Mouse (Mus musculus) CH12.LX (cell line): ENCODE measurements around the gene Foxp1.

Experiments used
- CHD2 ChIP-seq: IDR thresholded peaks from 2 replicates; pipeline ENCODE4 v1.6.1; 2011; ENCODE audit warnings: low read length, improper control_type of control experiment
- CTCF ChIP-seq, 2 experiments: IDR thresholded peaks in 1 of 2; conservative IDR thresholded peaks in 1 of 2; 2 replicates each; pipeline ENCODE4 v1.5.1; 2011 to 2012; ENCODE audit warnings: low read depth in 2 of 2, low read length in 2 of 2, improper control_type of control experiment in 1 of 2, inconsistent platforms in 1 of 2, mild to moderate bottlenecking in 1 of 2, moderate library complexity in 1 of 2
- ELF1 ChIP-seq: IDR thresholded peaks from 2 replicates; pipeline ENCODE4 v1.6.1; 2014; ENCODE audit warnings: low read depth, mild to moderate bottlenecking, inconsistent platforms, low read length, improper control_type of control experiment
- EP300 ChIP-seq: IDR thresholded peaks from 2 replicates; pipeline ENCODE4 v1.6.1; 2011; ENCODE audit warnings: low read length, improper control_type of control experiment
- ETS1 ChIP-seq: conservative IDR thresholded peaks from 2 replicates; pipeline ENCODE4 v1.6.1; 2012; ENCODE audit warnings: low read depth, mild to moderate bottlenecking, inconsistent platforms, low read length, improper control_type of control experiment, moderate library complexity
- HCFC1 ChIP-seq: IDR thresholded peaks from 2 replicates; pipeline ENCODE4 v1.6.1; 2012; ENCODE audit warnings: low read depth, mild to moderate bottlenecking, inconsistent platforms, low read length, improper control_type of control experiment
- JUND ChIP-seq: conservative IDR thresholded peaks from 2 replicates; pipeline ENCODE4 v1.6.1; 2011; ENCODE audit warnings: low read depth, low read length, improper control_type of control experiment
- NELFE ChIP-seq: IDR thresholded peaks from 2 replicates; pipeline ENCODE4 v1.6.1; 2011; ENCODE audit warnings: low read depth, low read length, improper control_type of control experiment
- POLR2A ChIP-seq: IDR thresholded peaks from 2 replicates; pipeline ENCODE4 v1.6.1; 2011; ENCODE audit warnings: low read depth, mild to moderate bottlenecking, improper control_type of control experiment, low read length

DNA sequence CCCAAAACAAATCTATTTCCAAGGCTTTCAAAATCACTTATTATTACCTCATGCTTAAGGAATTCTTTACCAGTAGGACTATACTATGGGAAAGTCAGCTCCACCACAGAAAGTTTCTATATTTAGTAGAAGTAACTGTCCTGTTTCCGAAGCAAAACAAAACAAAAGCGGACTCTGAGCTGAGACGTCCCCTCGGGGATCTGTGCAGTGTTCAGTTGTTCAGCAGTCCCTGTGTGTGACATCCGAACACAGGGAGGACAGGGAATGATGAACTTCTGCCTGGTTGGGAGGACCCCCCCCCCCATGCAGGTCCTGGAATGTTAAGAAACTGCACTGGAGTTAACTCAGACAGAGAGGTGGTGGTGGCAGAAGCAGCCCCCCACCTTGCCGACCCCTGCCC lies 10.7 kb downstream of the Foxp1 start:
- TF ChIP-seq CHD2 (no peak), NELFE (no peak), JUND (no peak), ETS1 (no peak), CTCF (conservative IDR thresholded peaks at IDR 0.05 in 1 of 2, IDR thresholded peaks at IDR 0.05 in 1 of 2; ENCODE audit: low read depth in 2 of 2, low read length in 2 of 2) (no peak), EP300 (no peak), POLR2A (no peak), ELF1 (no peak), HCFC1 (no peak)
